Mouse (Mus musculus) intestine, postnatal 0 days (tissue): Measurements from ENCODE around the gene Wnt2b. TPM values are rescaled to one million over a fixed set of nuclear protein-coding genes. Genes with fewer than 3 reads are reported as not detected.
A peak's percentile ranks its signal among the peaks of the same experiment; 100 is the strongest.

Experiments
- ATAC-seq: fragments of 200-750 bp; cut with Nextera tagmentation; 2 replicates; pipeline ENCODE4 v1.8.0; 2017; ENCODE audit warnings: mild to moderate bottlenecking, moderate TSS enrichment, moderate library complexity
- H3K27ac ChIP-seq: fragments of 300-500 bp; sonication (generic); 2 replicates; pipeline ENCODE4 v1.5.1; 2014; ENCODE audit warnings: mild to moderate bottlenecking, low read depth, low read length, moderate library complexity
- H3K27me3 ChIP-seq: fragments of 300-500 bp; sonication (generic); replicated peaks from 2 replicates; pipeline ENCODE4 v1.6.1; 2014; ENCODE audit warnings: low read length, mixed read lengths; ENCODE audit not compliant: control insufficient read depth, insufficient read depth
- H3K36me3 ChIP-seq: fragments of 300-500 bp; sonication (generic); 2 replicates; pipeline ENCODE4 v1.6.1; 2014; ENCODE audit warnings: mild to moderate bottlenecking, moderate library complexity; ENCODE audit not compliant: control insufficient read depth, insufficient read depth
- H3K4me1 ChIP-seq: fragments of 300-500 bp; sonication (generic); replicated peaks from 2 replicates; pipeline ENCODE4 v1.6.1; 2014; ENCODE audit warnings: antibody characterized with exemption, low read length, mixed read lengths; ENCODE audit not compliant: control insufficient read depth, insufficient read depth
- H3K4me2 ChIP-seq: fragments of 300-500 bp; sonication (generic); replicated peaks from 2 replicates; pipeline ENCODE4 v1.6.1; 2014; ENCODE audit warnings: low read depth, mild to moderate bottlenecking, moderate library complexity
- H3K4me3 ChIP-seq: fragments of 300-500 bp; sonication (generic); 2 replicates; pipeline ENCODE4 v1.5.1; 2014; ENCODE audit warnings: low read depth, low read length
- H3K9ac ChIP-seq: fragments of 300-500 bp; sonication (generic); 2 replicates; pipeline ENCODE4 v1.6.1; 2014; ENCODE audit warnings: mild to moderate bottlenecking, low read depth, low read length
- H3K9me3 ChIP-seq: fragments of 300-500 bp; sonication (generic); 2 replicates; pipeline ENCODE4 v1.6.1; 2016; ENCODE audit warnings: mixed run types; ENCODE audit not compliant: control insufficient read depth
- CTCF ChIP-seq: sonication (generic); IDR thresholded peaks from 2 replicates; pipeline ENCODE4 v1.5.1; 2016; ENCODE audit warnings: low read depth, mild to moderate bottlenecking, control low read depth, antibody characterized with exemption, moderate library complexity
- WGBS: fragments of 180-500 bp; shearing (Covaris S2); extraction: QIAGEN DNeasy Blood & Tissue Kit; methylation state at CpG from one replicate; pipeline ENCODE4 v1.1.7; 2014; 5-methylcytosine and 5-hydroxymethylcytosine counted together
- polyA plus RNA-seq: library from polyadenylated mRNA; unstranded; fragments of >200 nt; fragmentation: Nextera tagmentation; extraction: Ambion mirVana; gene quantifications from 2 replicates; pipeline ENCODE4 v1.2.1, GENCODE M21; 2015

The Wnt2b gene
- 1.2 and 1.5 TPM in 2 replicates for polyA plus RNA-seq

GRCm38 (mm10) chr3:104961066-104962059 is at the start of gene Wnt2b:
Wnt2b (minus strand) TSS chr3:104961921.
- Histone ChIP-seq H3K27ac (no peak within 1 kb of the TSS), H3K9ac (peak within 1 kb of the TSS; percentile 37), H3K4me1 (no peaks in the 10 kb centered on the region), H3K4me2 (peak within 1 kb of the TSS; percentile 91), H3K4me3 (peak within 1 kb of the TSS; percentile 52), H3K36me3 (no peaks in the 10 kb centered on the region), H3K27me3 (peaks cover 50% of the 10 kb centered on the region), H3K9me3 (no peaks in the 10 kb centered on the region)
- peak; percentile 55; the same call in 1 of the 2 replicates for ATAC-seq
- 2% methylated on average over 68 of the region's 87 CpGs for WGBS
- TF ChIP-seq CTCF: no peak

- no peak for TF ChIP-seq CTCF
- no peak for ATAC-seq
- 90% methylated on average over 11 of the region's 11 CpGs for WGBS
- no peak overlapping the region for H3K4me3 ChIP-seq
- no peak overlapping the region for H3K27ac ChIP-seq
- no peaks in the 10 kb centered on the region; the same call in 1 of the 2 replicates for H3K4me1 ChIP-seq
- H3K9ac ChIP-seq: no peak overlapping the region
- H3K27me3 ChIP-seq: no peaks in the 10 kb centered on the region
- H3K4me2 ChIP-seq: no peak overlapping the region
- peaks cover 41% of the 10 kb centered on the region for H3K36me3 ChIP-seq
- H3K9me3 ChIP-seq: no peaks in the 10 kb centered on the region
Measured at GRCm38 (mm10) chr3:105010681-105011339, 49.1 kb upstream of the Wnt2b start.

GRCm38 (mm10) chr3:105008070-105008469 is 46.3 kb upstream of the Wnt2b start:
- no peaks in the 10 kb centered on the region for H3K9me3 ChIP-seq
- H3K4me3 ChIP-seq: no peak overlapping the region
- no peak overlapping the region for H3K9ac ChIP-seq
- no peak for ATAC-seq
- H3K36me3 ChIP-seq: peaks cover 62% of the 10 kb centered on the region
- no peak for TF ChIP-seq CTCF
- H3K4me1 ChIP-seq: no peaks in the 10 kb centered on the region; the same call in 1 of the 2 replicates
- no peak overlapping the region for H3K4me2 ChIP-seq
- H3K27ac ChIP-seq: no peak overlapping the region
- WGBS: 52% methylated on average over 9 of the region's 9 CpGs
- no peaks in the 10 kb centered on the region for H3K27me3 ChIP-seq

- Histone ChIP-seq H3K9me3 (no peaks in the 10 kb centered on the region), H3K36me3 (peaks cover 65% of the 10 kb centered on the region), H3K4me3 (no peak overlapping the region), H3K4me1 (no peaks in the 10 kb centered on the region), H3K27ac (no peak overlapping the region), H3K27me3 (no peaks in the 10 kb centered on the region), H3K4me2 (no peak overlapping the region), H3K9ac (no peak overlapping the region)
- no peak for TF ChIP-seq CTCF
- 96% methylated on average over 6 of the region's 6 CpGs for WGBS
- no peak for ATAC-seq
Measured at GRCm38 (mm10) chr3:105006101-105006500, 44.4 kb upstream of the Wnt2b start.

GRCm38 (mm10) chr3:105005561-105006065 is 43.9 kb upstream of the Wnt2b start:
- TF ChIP-seq CTCF: no peak
- Histone ChIP-seq H3K27me3 (no peaks in the 10 kb centered on the region), H3K4me2 (no peak overlapping the region), H3K36me3 (peaks cover 60% of the 10 kb centered on the region), H3K9me3 (no peaks in the 10 kb centered on the region), H3K4me1 (no peaks in the 10 kb centered on the region), H3K9ac (no peak overlapping the region), H3K4me3 (no peak overlapping the region), H3K27ac (no peak overlapping the region; the same call in 1 of the 2 replicates)
- ATAC-seq: no peak
- WGBS: 90% methylated on average over 20 of the region's 20 CpGs

- no peaks in the 10 kb centered on the region for H3K27me3 ChIP-seq
- no peak overlapping the region for H3K9ac ChIP-seq
- no peak overlapping the region for H3K27ac ChIP-seq
- TF ChIP-seq CTCF: no peak
- peaks cover 54% of the 10 kb centered on the region for H3K36me3 ChIP-seq
- H3K4me2 ChIP-seq: no peak overlapping the region
- H3K4me3 ChIP-seq: no peak overlapping the region
- H3K4me1 ChIP-seq: no peaks in the 10 kb centered on the region
- WGBS: 93% methylated on average over 10 of the region's 10 CpGs
- no peaks in the 10 kb centered on the region for H3K9me3 ChIP-seq
- no peak for ATAC-seq
Measured at GRCm38 (mm10) chr3:105005011-105005410, 43.3 kb upstream of the Wnt2b start.
